Mouse (Mus musculus): ENCODE data around the gene Palm3.

DNA sequence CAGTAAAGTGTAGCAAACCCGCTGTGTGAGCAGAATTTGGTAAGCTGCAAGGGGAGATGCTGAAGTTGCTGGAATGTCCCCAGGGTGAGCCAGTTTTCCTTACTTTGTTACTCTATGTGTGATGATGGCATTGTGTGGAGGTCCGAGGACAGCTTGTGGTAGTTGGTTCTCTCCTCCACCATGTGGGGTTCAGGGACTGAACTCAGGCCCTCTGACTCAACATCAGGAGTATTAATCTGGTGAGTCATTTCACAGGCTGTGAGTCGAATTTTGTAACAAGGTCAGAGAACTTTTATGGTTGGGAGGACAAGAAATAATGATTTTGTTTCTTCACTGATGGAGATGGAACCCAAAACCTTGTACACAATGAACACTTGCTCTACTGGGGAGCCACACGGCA lies 11.5 kb downstream of the Palm3 start:
- TF ChIP-seq CTCF (IDR thresholded peaks at IDR 0.05) = no peak
- no peak for TF ChIP-seq POLR2A (IDR thresholded peaks at IDR 0.05; ENCODE audit: insufficient read depth, low read depth, low read length)
